Mouse (Mus musculus) megakaryocyte, embryonic 14.5 days (primary cell): ENCODE measurements around the gene Nab1.

Source experiments
- FLI1 ChIP-seq: IDR thresholded peaks from 2 replicates; pipeline ENCODE4 v1.6.1; 2012; ENCODE audit warnings: low read length, inconsistent platforms, mixed read lengths
- GATA1 ChIP-seq: IDR thresholded peaks from 3 replicates; pipeline ENCODE4 v1.6.1; 2012; ENCODE audit warnings: mixed read lengths, low read length, inconsistent platforms, borderline replicate concordance

- no peak for TF ChIP-seq GATA1
- no peak for TF ChIP-seq FLI1
Measured at GRCm38 (mm10) chr1:52419088-52419819, 81.2 kb downstream of the Nab1 start.
